Mouse (Mus musculus): ENCODE measurements around the gene Smarcc1.
A peak's percentile ranks its signal among the peaks of the same experiment; 100 is the strongest.

- TF ChIP-seq EP300 (IDR thresholded peaks at IDR 0.05; ENCODE audit: low read depth) (no peak), CTCF (IDR thresholded peaks at IDR 0.05; ENCODE audit: low read depth) (peak; percentile 47)
Measured at GRCm38 (mm10) chr9:110275882-110276281, 158.4 kb downstream of the Smarcc1 start.
